Mouse (Mus musculus) retina, embryonic 14.5 days (tissue): ENCODE measurements around the gene Kank3.
A peak's percentile ranks its signal among the peaks of the same experiment; 100 is the strongest.

Source experiments
- DNase-seq: peaks from one replicate; pipeline ENCODE4 v3.0.0-alpha.2; 2015; ENCODE audit warnings: low spot score

Kank3 gene

GRCm38 (mm10) chr17:33857816-33858215 is 47.5 kb downstream of the Kank3 start:
- DNase-seq = no peak

GRCm38 (mm10) chr17:33865330-33866030 is 55.2 kb downstream of the Kank3 start:
- peak; percentile 45 for DNase-seq
